Mouse (Mus musculus) large intestine, adult 2 months (tissue): ENCODE results near the gene Arl8b. TPM values are rescaled to one million over a fixed set of nuclear protein-coding genes. Genes with fewer than 3 reads are reported as not detected.

ENCODE experiments used
- DNase-seq: peaks from one replicate; pipeline ENCODE4 v3.0.0-alpha.2; 2012; ENCODE audit warnings: low read depth, low spot score
- WGBS: fragments of 180-500 bp; shearing (Covaris S2); methylation state at CpG from one replicate; pipeline ENCODE4 v1.1.7; 2018; 5-methylcytosine and 5-hydroxymethylcytosine counted together
- polyA plus RNA-seq: library from polyadenylated mRNA; depleted of rRNA; stranded (reverse); fragments of >200 nt; gene quantifications from 2 replicates; pipeline ENCODE4 v1.2.3, GENCODE M21; 2012

Gene Arl8b
- polyA plus RNA-seq, 1 experiment = 13.9 TPM

DNA sequence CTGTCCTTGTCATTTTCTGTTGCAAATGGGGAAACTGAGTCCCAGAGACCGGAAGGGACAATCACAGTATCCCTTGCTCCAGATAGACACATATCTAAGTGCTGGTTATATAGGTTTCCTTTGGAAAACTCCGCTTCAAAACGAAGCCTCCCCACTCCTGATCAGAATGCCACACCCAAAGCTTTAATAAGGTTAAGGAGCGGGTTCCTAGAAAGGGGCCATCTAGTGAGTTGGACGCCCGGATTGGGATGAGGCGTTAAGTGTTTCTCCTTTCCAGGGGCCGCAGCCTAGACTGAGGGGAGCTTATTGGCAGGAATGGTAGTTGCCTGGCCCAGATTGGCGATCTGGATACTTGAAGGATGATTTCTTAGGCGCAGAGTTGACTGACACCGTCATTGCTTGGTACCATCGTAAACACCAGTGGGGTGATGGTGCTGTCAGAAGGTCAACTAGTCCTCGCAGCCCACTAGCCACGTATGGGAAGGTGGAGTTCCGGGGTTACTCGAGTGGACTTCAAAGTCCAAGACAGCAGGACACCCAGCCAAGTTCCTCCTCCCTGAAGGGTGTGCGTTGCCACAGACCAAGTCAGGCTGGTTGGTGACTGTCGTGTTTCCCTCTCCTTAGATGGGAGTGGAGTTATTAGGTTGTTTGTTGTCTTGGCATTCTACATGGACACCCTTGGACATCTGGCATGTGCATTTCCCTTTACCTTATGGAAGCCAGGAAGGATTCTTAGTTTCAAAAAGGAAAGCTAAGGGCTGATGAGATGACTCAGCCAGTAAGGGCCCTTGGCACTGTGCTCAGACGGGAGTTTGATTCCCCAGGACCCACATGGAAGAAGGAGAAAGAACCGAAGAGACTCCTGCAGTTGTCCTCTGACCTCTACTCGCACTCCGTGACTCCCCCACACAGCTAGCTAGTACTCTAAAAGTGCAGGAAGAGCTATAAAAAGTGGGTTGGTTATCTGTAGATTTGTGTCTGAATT is 46.8 kb downstream of the Arl8b start:
- 2% methylated on average over 22 of the region's 22 CpGs for WGBS
- peak; percentile 71 for DNase-seq

GRCm38 (mm10) chr6:108832170-108832569 is 49.3 kb downstream of the Arl8b start:
- no peak for DNase-seq
- 55% methylated on average over 1 of the region's 1 CpGs for whole genome bisulfite sequencing

- DNase-seq = no peak
- 34% methylated on average over 6 of the region's 6 CpGs for WGBS
These were observed 50.1 kb downstream of the Arl8b start for GRCm38 (mm10) chr6:108832989-108833388.

DNA sequence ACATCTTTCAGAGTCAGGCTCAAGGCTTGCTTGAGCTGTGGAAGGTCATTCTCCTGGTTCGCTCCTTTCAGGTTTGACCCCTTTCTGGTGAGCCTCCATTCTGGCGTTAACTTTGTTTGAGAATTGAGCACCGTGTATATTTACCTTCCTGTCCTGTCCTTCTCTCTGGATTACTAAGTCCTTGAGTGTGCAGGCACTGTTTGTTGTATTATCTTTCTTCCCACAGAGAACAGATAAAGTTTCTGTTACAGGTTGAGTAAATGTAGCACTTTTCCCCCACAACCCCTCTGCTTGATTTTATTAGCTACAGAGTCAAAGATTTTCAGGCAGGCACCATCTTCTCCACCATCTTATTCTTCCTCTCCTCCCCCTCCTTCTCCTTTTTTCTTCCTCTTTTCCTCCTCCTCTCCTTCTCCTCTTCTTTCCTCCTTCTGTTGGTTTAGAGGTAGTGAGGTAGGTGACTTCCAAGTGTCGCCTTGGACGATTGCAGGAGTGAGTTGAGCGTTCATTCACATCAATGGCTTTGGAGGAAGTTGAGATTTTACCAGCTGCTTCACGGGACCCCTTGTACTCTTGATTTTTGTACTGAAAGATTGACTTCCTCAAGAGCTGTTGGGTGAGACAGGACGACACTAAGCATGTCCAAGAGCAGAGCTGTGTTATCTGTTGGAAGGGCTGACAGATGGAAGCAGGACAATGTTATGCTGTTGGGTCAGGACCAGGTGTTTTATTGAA is 51.2 kb downstream of the Arl8b start:
- WGBS = 63% methylated on average over 8 of the region's 8 CpGs
- DNase-seq = no peak

- 45% methylated on average over 16 of the region's 16 CpGs for WGBS
- no peak for DNase-seq
These were observed 53.1 kb downstream of the Arl8b start for GRCm38 (mm10) chr6:108835765-108836691.

DNA sequence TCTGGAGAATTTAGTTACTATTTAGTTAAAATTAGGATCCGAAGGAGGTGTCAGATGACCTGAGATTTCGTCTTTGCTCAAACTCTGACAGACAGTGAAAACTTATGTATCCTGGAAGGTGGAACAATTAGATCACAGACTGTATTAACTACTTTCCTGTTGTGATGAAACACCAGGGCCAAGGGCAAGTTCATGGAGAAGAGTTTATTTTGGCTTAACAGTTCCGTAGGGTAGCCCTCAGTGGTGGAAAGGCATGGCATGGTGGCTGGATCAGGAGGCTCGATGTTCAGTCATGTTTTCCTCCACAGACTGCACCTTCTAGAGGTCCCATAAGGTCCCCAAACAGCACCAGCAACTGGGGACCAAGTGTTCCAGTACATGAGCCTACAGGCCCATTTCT is 54.2 kb downstream of the Arl8b start:
- WGBS = 87% methylated on average over 4 of the region's 4 CpGs
- no peak for DNase-seq

GRCm38 (mm10) chr6:108837958-108838357 is 55.1 kb downstream of the Arl8b start:
- WGBS = 44% methylated on average over 4 of the region's 4 CpGs
- DNase-seq = no peak

- 84% methylated on average over 4 of the region's 4 CpGs for WGBS
- no peak for DNase-seq
These were observed 56.5 kb downstream of the Arl8b start for GRCm38 (mm10) chr6:108839432-108839831.

DNA sequence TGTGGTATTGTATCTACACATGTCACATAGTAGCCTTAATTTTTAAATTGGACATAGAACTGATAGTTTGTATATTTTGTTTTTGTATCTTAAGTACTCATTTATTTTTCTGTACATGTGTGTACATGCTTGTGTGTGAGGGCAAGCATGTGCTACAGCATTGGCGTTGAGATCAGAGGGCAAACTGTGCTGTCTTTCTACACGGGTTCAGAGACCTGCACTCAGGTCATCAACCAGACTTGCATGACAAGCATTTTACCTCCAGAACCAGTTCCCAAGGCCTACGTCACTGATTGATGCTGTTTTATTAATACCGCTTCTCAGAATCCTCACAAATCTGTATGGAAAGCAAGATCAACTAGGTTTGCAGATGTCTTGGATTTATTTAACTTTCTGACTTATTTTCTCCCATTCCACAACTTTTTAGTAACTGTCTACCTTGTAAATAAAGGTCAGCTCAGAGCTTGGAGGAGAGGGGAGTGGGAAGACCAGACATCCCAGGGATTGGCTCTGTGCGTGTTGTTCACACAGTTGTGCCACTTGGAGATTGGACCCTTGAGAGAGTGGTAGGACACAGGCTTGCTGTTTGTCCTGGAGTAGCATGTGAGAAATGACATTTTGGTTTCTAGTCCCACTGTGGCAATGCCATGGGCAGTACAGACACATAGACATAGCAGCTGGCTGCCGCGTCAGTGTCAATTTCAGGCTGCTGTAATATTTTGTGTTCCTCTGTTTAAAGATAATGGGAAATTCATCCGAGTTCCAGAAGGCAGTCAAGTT is 58.2 kb downstream of the Arl8b start:
- no peak for DNase-seq
- 90% methylated on average over 8 of the region's 8 CpGs for WGBS

GRCm38 (mm10) chr6:108843664-108844063 is 60.8 kb downstream of the Arl8b start:
- 61% methylated on average over 1 of the region's 1 CpGs for WGBS

GRCm38 (mm10) chr6:108844093-108844492 is 61.2 kb downstream of the Arl8b start:
- no peak for DNase-seq
- 64% methylated on average over 3 of the region's 3 CpGs for WGBS

More at GRCm38 (mm10) chr6:108843664-108844063, 60.8 kb downstream of the Arl8b start:
- no peak for DNase-seq

- no peak for DNase-seq
- WGBS = 93% methylated on average over 7 of the region's 7 CpGs
These were observed 61.9 kb downstream of the Arl8b start for GRCm38 (mm10) chr6:108844771-108845170.

DNA sequence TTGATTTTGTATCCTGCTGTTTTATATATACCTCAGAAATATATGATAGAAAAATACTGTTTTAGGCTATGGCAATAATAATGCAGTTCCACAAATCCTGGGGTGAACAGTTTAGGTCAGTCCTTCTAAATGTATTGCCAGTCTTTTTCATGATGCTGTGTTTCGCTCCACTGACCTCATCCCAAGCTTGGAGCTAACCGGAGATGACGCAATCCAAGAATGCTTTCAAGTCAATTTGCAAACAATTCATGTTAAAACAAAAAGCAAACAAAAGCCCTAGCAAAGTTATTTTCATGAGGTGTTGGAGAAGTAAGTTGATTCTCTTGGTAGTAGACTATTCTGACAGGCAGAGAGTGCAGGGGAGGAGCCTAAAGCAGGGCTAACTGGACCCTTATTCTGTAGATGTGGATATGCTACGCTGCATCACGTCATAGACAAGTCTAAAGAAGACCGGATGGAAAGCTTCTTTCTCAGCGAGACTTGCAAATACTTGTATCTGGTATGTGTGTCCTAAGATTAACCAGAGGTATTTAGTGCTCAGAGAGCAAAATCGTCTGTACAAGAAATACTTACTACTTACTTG is 69.3 kb downstream of the Arl8b start:
- DNase-seq = no peak
- WGBS = 86% methylated on average over 8 of the region's 8 CpGs

DNA sequence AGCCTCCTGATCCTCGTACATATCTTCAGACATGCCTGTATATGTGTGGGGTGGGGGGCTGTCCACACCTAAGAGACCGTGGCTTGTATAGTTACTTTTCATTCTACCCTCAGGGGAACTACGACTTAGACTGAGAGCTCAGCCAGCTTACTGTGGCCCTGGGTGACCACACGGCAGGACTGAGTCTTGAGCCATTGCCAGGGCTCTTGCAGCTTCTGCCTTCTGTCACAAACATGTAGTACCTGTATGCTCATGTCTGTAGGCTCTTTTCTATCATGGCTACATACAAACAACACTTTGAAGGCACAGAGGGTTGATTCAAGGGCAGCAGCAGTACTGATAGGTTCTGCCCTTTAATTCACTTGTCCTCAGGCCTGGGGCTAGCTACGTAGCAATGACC is 70.1 kb downstream of the Arl8b start:
- 91% methylated on average over 5 of the region's 5 CpGs for WGBS
- DNase-seq = no peak

DNA sequence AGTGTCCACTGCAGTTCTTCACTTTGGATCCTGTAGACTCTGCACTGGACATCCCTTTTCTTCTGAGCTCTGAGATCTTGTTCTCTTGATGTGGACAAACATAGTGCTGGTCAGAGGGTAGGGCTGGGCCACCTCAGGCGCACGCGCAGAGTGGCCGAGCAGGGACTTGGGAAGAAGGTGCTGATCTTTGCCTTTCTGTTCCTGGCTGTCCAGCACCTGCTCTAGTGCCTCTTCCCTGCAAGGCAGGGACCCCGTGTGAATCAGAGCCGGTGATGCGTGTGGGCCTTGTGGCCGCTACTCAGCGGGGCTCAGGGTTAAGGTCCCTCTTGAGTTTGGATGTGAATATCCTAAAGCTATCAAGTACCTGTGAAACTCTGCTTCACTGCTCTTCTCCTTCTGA is 75.7 kb downstream of the Arl8b start:
- no peak for DNase-seq
- 94% methylated on average over 9 of the region's 9 CpGs for WGBS

GRCm38 (mm10) chr6:108861226-108861625 is 78.3 kb downstream of the Arl8b start:
- DNase-seq = no peak
- WGBS = 100% methylated on average over 1 of the region's 1 CpGs

DNA sequence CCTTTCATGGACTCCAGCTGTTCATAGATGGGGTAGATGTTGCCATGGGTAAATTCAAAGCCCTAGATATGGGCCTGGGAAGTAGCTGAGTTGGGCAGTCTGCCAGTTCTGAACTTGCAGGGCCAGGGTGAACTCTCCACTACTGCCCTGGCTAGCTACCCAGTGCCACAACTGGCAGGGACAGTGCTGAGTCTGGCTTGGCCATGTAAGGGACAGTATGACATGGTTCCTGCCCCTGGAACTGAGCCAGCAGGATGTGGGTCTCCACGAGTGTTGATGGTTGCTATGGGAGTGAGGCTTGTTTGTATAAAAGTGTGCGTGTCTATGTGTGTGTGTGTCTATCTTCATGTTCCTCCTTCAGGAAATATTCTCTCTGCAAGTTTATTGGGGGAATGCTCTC is 79.6 kb downstream of the Arl8b start:
- WGBS = 48% methylated on average over 2 of the region's 2 CpGs
- DNase-seq = no peak

- DNase-seq = peak; percentile 18
- WGBS = 27% methylated on average over 5 of the region's 5 CpGs
These were observed 83.4 kb downstream of the Arl8b start for GRCm38 (mm10) chr6:108866317-108866716.
